Mouse (Mus musculus) heart, embryonic 11.5 days (tissue): ENCODE data around the gene Noxa1. TPM values are rescaled to one million over a fixed set of nuclear protein-coding genes. Genes with fewer than 3 reads are reported as not detected.

ENCODE experiments used
- ATAC-seq: fragments of 200-750 bp; cut with Nextera tagmentation; replicated peaks from 2 replicates; pipeline ENCODE4 v1.8.0; 2017; ENCODE audit warnings: moderate library complexity; ENCODE audit not compliant: insufficient number of reproducible peaks, low FRiP score, low TSS enrichment
- H3K27ac ChIP-seq: fragments of 300-500 bp; sonication (generic); 2 replicates; pipeline ENCODE4 v1.5.1; 2014; ENCODE audit warnings: mild to moderate bottlenecking, low read depth, low read length
- H3K27me3 ChIP-seq: fragments of 300-500 bp; sonication (generic); 2 replicates; pipeline ENCODE4 v1.6.1; 2014; ENCODE audit warnings: mild to moderate bottlenecking, low read length, mixed read lengths; ENCODE audit not compliant: control insufficient read depth, insufficient read depth
- H3K36me3 ChIP-seq: fragments of 300-500 bp; sonication (generic); 2 replicates; pipeline ENCODE4 v1.6.1; 2014; ENCODE audit warnings: mild to moderate bottlenecking, low read length, moderate library complexity, mixed read lengths; ENCODE audit not compliant: control insufficient read depth, insufficient read depth
- H3K4me1 ChIP-seq: fragments of 300-500 bp; sonication (generic); 2 replicates; pipeline ENCODE4 v1.6.1; 2014; ENCODE audit warnings: low read length; ENCODE audit not compliant: control insufficient read depth, insufficient read depth
- H3K4me2 ChIP-seq: fragments of 300-500 bp; sonication (generic); 2 replicates; pipeline ENCODE4 v1.6.1; 2014; ENCODE audit warnings: mild to moderate bottlenecking, moderate library complexity
- H3K4me3 ChIP-seq: fragments of 300-500 bp; sonication (generic); 2 replicates; pipeline ENCODE4 v1.5.1; 2014; ENCODE audit warnings: low read depth, low read length
- H3K9ac ChIP-seq: fragments of 300-500 bp; sonication (generic); 2 replicates; pipeline ENCODE4 v1.6.1; 2014; ENCODE audit warnings: mild to moderate bottlenecking, low read depth, low read length, moderate library complexity
- H3K9me3 ChIP-seq: fragments of 300-500 bp; sonication (generic); replicated peaks from 2 replicates; pipeline ENCODE4 v1.6.1; 2016; ENCODE audit warnings: low read length; ENCODE audit not compliant: control insufficient read depth
- WGBS: fragments of 180-500 bp; shearing (Covaris S2); extraction: QIAGEN DNeasy Blood & Tissue Kit; methylation state at CpG from one replicate; pipeline ENCODE4 v1.1.7; 2014; ENCODE audit not compliant: insufficient replicate concordance; 5-methylcytosine and 5-hydroxymethylcytosine counted together
- microRNA-seq: library from miRNA; unstranded; fragments of <30 nt; microRNA quantifications from one replicate; pipeline ENCODE4, GENCODE M21; 2016; ENCODE audit warnings: borderline number of aligned reads
- polyA plus RNA-seq: library from polyadenylated mRNA; unstranded; fragments of >200 nt; fragmentation: Nextera tagmentation; extraction: Ambion mirVana; gene quantifications from 2 replicates; pipeline ENCODE4 v1.2.1, GENCODE M21; 2014

Noxa1 gene
- polyA plus RNA-seq, 1 experiment from 2014 or later, result 0.10 TPM

- Histone ChIP-seq H3K4me2 (no peak overlapping the region), H3K27me3 (no peaks in the 10 kb centered on the region), H3K4me3 (no peak overlapping the region), H3K27ac (no peak overlapping the region), H3K36me3 (no peaks in the 10 kb centered on the region), H3K9me3 (no peaks in the 10 kb centered on the region), H3K4me1 (peaks cover 8% of the 10 kb centered on the region), H3K9ac (no peak overlapping the region)
- WGBS, result 79% methylated on average over 7 of the region's 7 CpGs
- no peak for ATAC-seq
Observed at GRCm38 (mm10) chr2:25050921-25051320, 44.0 kb downstream of the Noxa1 start.

GRCm38 (mm10) chr2:25040089-25040488 lies 54.9 kb downstream of the Noxa1 start:
- H3K27ac ChIP-seq, result no peak overlapping the region
- 85% methylated on average over 5 of the region's 5 CpGs for WGBS
- H3K4me2 ChIP-seq, result no peak overlapping the region

More at GRCm38 (mm10) chr2:25040089-25040488, 54.9 kb downstream of the Noxa1 start:
- no peaks in the 10 kb centered on the region for H3K27me3 ChIP-seq
- no peak for ATAC-seq
- H3K4me3 ChIP-seq, result no peak overlapping the region
- H3K36me3 ChIP-seq, result no peaks in the 10 kb centered on the region
- no peaks in the 10 kb centered on the region for H3K4me1 ChIP-seq
- no peak overlapping the region for H3K9ac ChIP-seq
- no peaks in the 10 kb centered on the region for H3K9me3 ChIP-seq

Small RNAs within 50 kb of the gene (microRNA-seq; reads per million reads assigned to microRNA genes)
- gene Gm24328 (not detected), gene Mir7664 (not detected)

Other genes with a start within 250 kb of the Noxa1 start
- gene Ehmt1, start 175.5 kb downstream of the Noxa1 start, polyA plus RNA-seq, result 51.2 and 53.8 TPM in 2 replicates
- gene Arrdc1, start 159.9 kb downstream of the Noxa1 start, polyA plus RNA-seq, result 10.3 and 12.3 TPM in 2 replicates
- gene Zmynd19, start 145.4 kb downstream of the Noxa1 start, polyA plus RNA-seq, result 12.5 and 19.7 TPM in 2 replicates
- 17.2 and 22.0 TPM in 2 replicates for gene Dph7, start 132.7 kb downstream of the Noxa1 start, polyA plus RNA-seq
- gene Mrpl41, start 120.1 kb downstream of the Noxa1 start, polyA plus RNA-seq, result 123 and 137 TPM in 2 replicates
- 6.9 and 8.1 TPM in 2 replicates for gene Pnpla7, start 119.1 kb downstream of the Noxa1 start, polyA plus RNA-seq
- gene Nsmf, start 40.8 kb downstream of the Noxa1 start, polyA plus RNA-seq, result 32.9 and 37.7 TPM in 2 replicates
- gene Entpd8, start 14.8 kb downstream of the Noxa1 start, polyA plus RNA-seq, result not detected in 2 replicates
- gene Nrarp, start 85.6 kb upstream of the Noxa1 start, polyA plus RNA-seq, result 4.5 and 4.8 TPM in 2 replicates
- 5.9 and 8.3 TPM in 2 replicates for gene Tor4a, start 101.7 kb upstream of the Noxa1 start, polyA plus RNA-seq
- 62.9 and 69.0 TPM in 2 replicates for gene Nelfb, start 116.3 kb upstream of the Noxa1 start, polyA plus RNA-seq
- not detected in 2 replicates for gene Stpg3, start 119.5 kb upstream of the Noxa1 start, polyA plus RNA-seq
- 0.44 TPM in 1 of 2 replicates, not detected in the other for gene Fam166a, start 123.6 kb upstream of the Noxa1 start, polyA plus RNA-seq
- 449 and 481 TPM in 2 replicates for gene Tubb4b, start 129.6 kb upstream of the Noxa1 start, polyA plus RNA-seq
- gene Slc34a3, start 139.2 kb upstream of the Noxa1 start, polyA plus RNA-seq, result not detected in 2 replicates
- 0.42 TPM in 1 of 2 replicates, not detected in the other for gene Rnf224, start 141.6 kb upstream of the Noxa1 start, polyA plus RNA-seq
- gene Rnf208, start 147.1 kb upstream of the Noxa1 start, polyA plus RNA-seq, result 5.2 and 7.1 TPM in 2 replicates
- not detected in 2 replicates for gene Cysrt1, start 147.3 kb upstream of the Noxa1 start, polyA plus RNA-seq
- gene AL732309.1, start 151.7 kb upstream of the Noxa1 start, polyA plus RNA-seq, result 2.5 and 2.9 TPM in 2 replicates
- gene Tmem203, start 160.3 kb upstream of the Noxa1 start, polyA plus RNA-seq, result 12.9 and 16.0 TPM in 2 replicates
- 3.3 TPM in 2 replicates for gene Tprn, start 167.5 kb upstream of the Noxa1 start, polyA plus RNA-seq
- 156 and 175 TPM in 2 replicates for gene Ssna1, start 177.3 kb upstream of the Noxa1 start, polyA plus RNA-seq
- 73.0 and 76.1 TPM in 2 replicates for gene Anapc2, start 177.3 kb upstream of the Noxa1 start, polyA plus RNA-seq
- not detected in 2 replicates for gene Tmem210, start 193.0 kb upstream of the Noxa1 start, polyA plus RNA-seq
- not detected in 2 replicates for gene Lrrc26, start 194.8 kb upstream of the Noxa1 start, polyA plus RNA-seq
- 0.96 and 1.1 TPM in 2 replicates for gene Grin1, start 224.0 kb upstream of the Noxa1 start, polyA plus RNA-seq
- 47.9 and 68.4 TPM in 2 replicates for gene Man1b1, start 237.2 kb upstream of the Noxa1 start, polyA plus RNA-seq